Mouse (Mus musculus): Measurements from ENCODE around the gene Dnajb1. TPM values are rescaled to one million over a fixed set of nuclear protein-coding genes. Genes with fewer than 3 reads are reported as not detected.

Dnajb1 gene
- polyA plus RNA-seq, 1 experiment = not detected

DNA sequence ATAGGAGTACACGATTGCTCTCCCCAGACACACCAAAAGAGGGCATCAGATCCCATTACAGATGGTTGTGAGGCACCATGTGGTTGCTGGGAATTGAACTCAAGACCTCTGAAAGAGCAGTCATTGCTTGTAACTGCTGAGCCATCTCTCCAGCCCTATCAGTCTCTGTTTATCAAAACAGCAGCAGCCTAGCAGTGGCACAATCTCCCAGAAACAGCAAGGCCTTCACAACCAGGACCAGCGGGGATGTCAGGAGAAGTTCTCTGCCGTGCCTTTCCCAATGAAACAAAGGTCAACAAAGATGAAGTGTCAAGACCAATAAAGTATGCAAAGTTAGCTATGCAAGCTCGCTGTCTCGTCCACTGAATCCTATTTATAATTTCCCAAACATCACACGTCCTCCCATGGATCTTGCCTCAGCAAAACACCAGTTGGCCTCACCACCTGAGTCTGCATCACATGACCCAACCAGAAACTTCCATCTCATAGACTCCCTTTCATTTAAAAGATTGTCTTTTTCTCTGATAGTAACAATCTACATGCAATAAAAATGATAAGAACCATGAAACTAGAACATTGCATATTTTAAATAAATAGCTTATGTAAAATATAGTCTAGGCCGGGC lies 24.2 kb downstream of the Dnajb1 start:
- TF ChIP-seq CTCF (IDR thresholded peaks at IDR 0.05; ENCODE audit: insufficient read depth, low read depth, low read length) (no peak), POLR2A (IDR thresholded peaks at IDR 0.05; ENCODE audit: insufficient read depth, low read depth, low read length) (no peak)
- 89% methylated on average over 7 of the region's 7 CpGs for WGBS
- no peak overlapping the region for H3K27ac ChIP-seq (ENCODE audit: insufficient read depth, low read depth, low read length)
- H3K4me1 ChIP-seq (ENCODE audit: control insufficient read depth, insufficient read depth, low read length) = no peaks in the 10 kb centered on the region
- no peak overlapping the region for H3K4me3 ChIP-seq (ENCODE audit: insufficient read depth, low read depth, low read length)

- Histone ChIP-seq H3K4me3 (ENCODE audit: insufficient read depth, low read depth, low read length) (no peak overlapping the region), H3K27ac (ENCODE audit: insufficient read depth, low read depth, low read length) (no peak overlapping the region), H3K4me1 (ENCODE audit: control insufficient read depth, insufficient read depth, low read length) (no peaks in the 10 kb centered on the region)
- WGBS = 71% methylated on average over 4 of the region's 4 CpGs
- TF ChIP-seq POLR2A (IDR thresholded peaks at IDR 0.05; ENCODE audit: insufficient read depth, low read depth, low read length) = no peak
- TF ChIP-seq CTCF (IDR thresholded peaks at IDR 0.05; ENCODE audit: insufficient read depth, low read depth, low read length) = no peak
Observed at GRCm38 (mm10) chr8:83638856-83639255, 30.9 kb downstream of the Dnajb1 start.

GRCm38 (mm10) chr8:83639649-83640048 lies 31.7 kb downstream of the Dnajb1 start:
- no peak overlapping the region for H3K4me3 ChIP-seq (ENCODE audit: insufficient read depth, low read depth, low read length)
- WGBS = 70% methylated on average over 5 of the region's 5 CpGs
- no peak overlapping the region for H3K27ac ChIP-seq (ENCODE audit: insufficient read depth, low read depth, low read length)
- TF ChIP-seq POLR2A (IDR thresholded peaks at IDR 0.05; ENCODE audit: insufficient read depth, low read depth, low read length) = no peak
- no peak for TF ChIP-seq CTCF (IDR thresholded peaks at IDR 0.05; ENCODE audit: insufficient read depth, low read depth, low read length)
- H3K4me1 ChIP-seq (ENCODE audit: control insufficient read depth, insufficient read depth, low read length) = no peaks in the 10 kb centered on the region

GRCm38 (mm10) chr8:83647511-83647910 lies 39.5 kb downstream of the Dnajb1 start:
- 95% methylated on average over 11 of the region's 11 CpGs for WGBS
- Histone ChIP-seq H3K4me1 (ENCODE audit: control insufficient read depth, insufficient read depth, low read length) (no peaks in the 10 kb centered on the region), H3K4me3 (ENCODE audit: insufficient read depth, low read depth, low read length) (no peak overlapping the region), H3K27ac (ENCODE audit: insufficient read depth, low read depth, low read length) (no peak overlapping the region)
- TF ChIP-seq CTCF (IDR thresholded peaks at IDR 0.05; ENCODE audit: insufficient read depth, low read depth, low read length) (no peak), POLR2A (IDR thresholded peaks at IDR 0.05; ENCODE audit: insufficient read depth, low read depth, low read length) (no peak)

GRCm38 (mm10) chr8:83648031-83648430 lies 40.0 kb downstream of the Dnajb1 start:
- Histone ChIP-seq H3K4me3 (ENCODE audit: insufficient read depth, low read depth, low read length) (no peak overlapping the region), H3K4me1 (ENCODE audit: control insufficient read depth, insufficient read depth, low read length) (peaks cover under 1% of the 10 kb centered on the region; the same call in 1 of the 2 replicates), H3K27ac (ENCODE audit: insufficient read depth, low read depth, low read length) (no peak overlapping the region)
- TF ChIP-seq POLR2A (IDR thresholded peaks at IDR 0.05; ENCODE audit: insufficient read depth, low read depth, low read length) (no peak), CTCF (IDR thresholded peaks at IDR 0.05; ENCODE audit: insufficient read depth, low read depth, low read length) (no peak)
- WGBS = 96% methylated on average over 4 of the region's 4 CpGs

DNA sequence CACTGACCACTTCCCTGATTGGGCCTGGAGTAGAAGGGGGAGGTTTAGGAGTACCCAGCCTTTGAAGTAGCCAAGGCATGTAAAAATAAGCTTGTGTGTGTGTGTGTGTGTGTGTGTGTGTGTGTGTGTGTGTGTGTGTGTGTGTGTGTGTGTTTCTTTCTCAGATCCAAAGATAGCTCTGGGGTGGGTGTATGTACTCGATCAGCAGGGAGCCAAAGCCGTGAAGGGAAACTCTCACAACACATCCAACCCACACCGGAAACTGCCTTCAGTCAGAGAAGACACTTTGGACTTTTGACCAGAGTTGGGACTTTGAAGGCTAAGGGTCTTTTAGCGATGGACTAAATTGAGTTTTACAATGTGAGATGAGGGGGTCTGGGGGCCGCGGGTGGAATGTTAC lies 41.7 kb downstream of the Dnajb1 start:
- peaks cover 12% of the 10 kb centered on the region for H3K4me1 ChIP-seq (ENCODE audit: control insufficient read depth, insufficient read depth, low read length)
- 75% methylated on average over 6 of the region's 6 CpGs for WGBS
- TF ChIP-seq CTCF (IDR thresholded peaks at IDR 0.05; ENCODE audit: insufficient read depth, low read depth, low read length) = no peak
- no peak for TF ChIP-seq POLR2A (IDR thresholded peaks at IDR 0.05; ENCODE audit: insufficient read depth, low read depth, low read length)
- no peak overlapping the region for H3K27ac ChIP-seq (ENCODE audit: insufficient read depth, low read depth, low read length)
- H3K4me3 ChIP-seq (ENCODE audit: insufficient read depth, low read depth, low read length) = no peak overlapping the region

GRCm38 (mm10) chr8:83652030-83652743 lies 44.2 kb downstream of the Dnajb1 start, which contains the start of gene Gipc1:
Gene Gipc1 (plus strand): TSS chr8:83652677.
- TF ChIP-seq POLR2A (IDR thresholded peaks at IDR 0.05; ENCODE audit: insufficient read depth, low read depth, low read length) (peak; percentile 75), CTCF (IDR thresholded peaks at IDR 0.05; ENCODE audit: insufficient read depth, low read depth, low read length) (no peak)
- WGBS = 2% methylated on average over 50 of the region's 50 CpGs
- Histone ChIP-seq H3K4me3 (ENCODE audit: insufficient read depth, low read depth, low read length) (peak within 1 kb of the TSS; percentile 91), H3K27ac (ENCODE audit: insufficient read depth, low read depth, low read length) (peak within 1 kb of the TSS; percentile 64), H3K4me1 (ENCODE audit: control insufficient read depth, insufficient read depth, low read length) (peaks cover 13% of the 10 kb centered on the region)

DNA sequence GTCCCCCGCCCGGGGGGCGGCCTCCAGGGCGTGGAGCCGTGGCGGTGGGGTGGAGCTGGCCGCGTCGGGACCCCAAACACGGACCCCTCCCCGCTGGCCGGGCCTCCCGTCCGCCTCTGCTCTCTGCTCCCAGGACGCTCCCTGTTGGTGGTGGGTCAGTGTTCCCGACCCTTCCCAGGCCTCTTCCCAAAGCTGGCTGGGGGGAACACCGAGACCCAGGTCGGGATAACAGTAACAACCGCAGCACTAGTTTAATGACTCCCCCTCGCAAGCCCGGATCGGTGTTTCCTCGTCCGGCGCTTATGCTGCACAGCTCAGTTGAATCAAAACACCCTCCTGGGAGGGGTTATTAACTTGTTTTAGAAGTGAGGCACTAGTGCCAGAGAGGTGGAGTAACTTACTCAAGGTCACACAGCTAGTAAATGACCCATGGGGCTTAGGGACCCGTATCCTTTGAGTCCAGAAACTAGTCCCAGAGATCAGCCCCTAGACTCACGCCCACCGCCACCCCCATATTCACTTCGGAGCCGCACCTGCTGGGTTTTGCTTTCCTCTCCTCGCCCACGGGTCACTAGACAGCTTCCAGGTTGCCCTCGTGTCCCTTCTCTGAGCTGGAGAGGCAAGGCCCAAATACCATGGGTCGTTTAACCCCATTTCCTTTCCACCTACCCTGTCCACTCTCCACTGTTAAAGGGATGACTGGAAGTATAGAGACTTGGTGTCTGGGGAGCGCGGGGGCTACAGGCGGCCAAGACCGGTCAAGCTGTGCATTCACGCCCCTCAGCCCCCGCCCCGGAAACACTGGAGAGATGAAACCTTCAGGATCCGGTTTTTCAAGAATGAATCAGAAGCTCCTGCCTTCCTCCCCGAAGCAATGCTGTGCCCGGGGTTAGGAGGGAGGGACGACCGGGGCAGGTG lies 45.0 kb downstream of the Dnajb1 start:
- under 1% methylated on average over 46 of the region's 46 CpGs for WGBS
- TF ChIP-seq CTCF (IDR thresholded peaks at IDR 0.05; ENCODE audit: insufficient read depth, low read depth, low read length) (no peak), POLR2A (IDR thresholded peaks at IDR 0.05; ENCODE audit: insufficient read depth, low read depth, low read length) (no peak)
- peak overlapping the region; percentile 91 for H3K4me3 ChIP-seq (ENCODE audit: insufficient read depth, low read depth, low read length)

More for the DNA sequence above, 45.0 kb downstream of the Dnajb1 start:
- Histone ChIP-seq H3K27ac (ENCODE audit: insufficient read depth, low read depth, low read length) (no peak overlapping the region), H3K4me1 (ENCODE audit: control insufficient read depth, insufficient read depth, low read length) (peaks cover 13% of the 10 kb centered on the region)
